Mouse (Mus musculus): ENCODE data around the gene Vps52.
A peak's percentile ranks its signal among the peaks of the same experiment; 100 is the strongest.
"Not testable (repeated sequence)": the region's sequence is repeated elsewhere in the genome, so short reads cannot be mapped to it uniquely, and the experiment has no call there.

Vps52 gene

GRCm38 (mm10) chr17:33943454-33943853 lies 12.2 kb upstream of the Vps52 start:
- no peak for DNase-seq

DNA sequence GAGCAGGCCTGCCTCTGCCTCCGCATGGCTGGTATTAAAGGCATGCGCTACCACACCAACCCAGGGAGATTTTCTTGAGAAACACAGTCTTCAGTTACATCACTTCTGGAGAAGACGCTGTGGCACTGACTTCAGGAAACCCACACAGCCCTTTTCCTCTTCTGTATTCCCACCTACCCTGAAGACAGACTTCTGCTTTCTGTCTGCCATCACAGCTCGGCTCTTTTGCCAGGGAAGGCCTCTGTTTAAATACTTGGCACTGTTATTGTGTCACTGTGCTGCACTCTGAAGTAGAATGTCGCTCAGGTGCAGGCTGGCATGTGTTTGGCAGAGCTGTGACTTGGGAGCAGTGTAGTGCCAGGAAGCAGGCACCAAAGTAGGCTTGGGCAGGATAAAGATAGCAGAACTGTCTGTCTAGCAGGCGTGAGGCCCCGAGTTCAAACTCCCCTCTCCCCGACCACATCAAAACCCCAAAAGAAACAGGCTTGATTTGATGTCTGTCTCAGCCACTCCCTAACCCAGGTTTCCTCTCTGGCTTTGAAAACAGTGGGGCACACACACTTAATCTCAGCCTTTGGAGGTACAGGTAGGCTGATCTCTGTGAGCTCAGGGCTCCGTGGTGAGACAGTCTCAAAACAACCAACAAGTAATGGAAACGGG lies 8.1 kb upstream of the Vps52 start:
- DNase-seq: no peak

DNA sequence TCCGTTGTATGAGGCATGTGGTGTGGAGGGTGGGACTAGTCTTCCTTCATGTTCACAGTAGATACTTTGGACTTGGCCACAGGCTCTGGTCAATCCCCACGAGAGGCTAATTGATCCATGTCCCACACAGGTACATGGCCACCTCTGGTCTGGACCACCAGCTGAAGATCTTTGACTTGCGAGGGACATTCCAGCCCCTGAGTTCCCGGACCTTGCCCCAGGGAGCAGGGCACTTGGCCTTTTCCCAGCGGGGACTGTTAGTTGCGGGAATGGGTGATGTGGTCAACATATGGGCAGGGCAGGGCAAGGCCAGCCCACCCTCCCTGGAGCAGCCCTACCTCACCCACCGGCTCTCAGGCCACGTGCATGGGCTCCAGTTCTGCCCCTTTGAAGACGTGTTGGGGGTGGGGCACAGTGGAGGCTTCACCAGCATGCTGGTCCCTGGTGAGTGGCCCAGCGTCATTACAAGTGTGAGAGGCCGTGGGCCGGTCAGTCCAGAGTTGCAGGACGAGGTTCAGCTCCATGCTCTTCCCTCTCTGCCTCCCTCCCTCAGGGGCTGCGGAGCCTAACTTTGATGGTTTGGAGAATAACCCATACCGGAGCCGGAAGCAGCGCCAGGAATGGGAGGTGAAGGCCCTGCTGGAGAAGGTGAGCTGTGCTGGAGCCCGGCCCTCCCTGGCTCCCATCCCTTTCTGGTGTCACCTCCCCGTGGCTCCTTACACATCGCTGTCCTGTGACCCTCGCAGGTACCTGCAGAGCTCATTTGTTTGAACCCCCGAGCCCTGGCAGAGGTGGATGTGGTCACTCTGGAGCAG lies 7.3 kb upstream of the Vps52 start:
- DNase-seq: no peak

- DNase-seq: no peak
Observed at GRCm38 (mm10) chr17:33948905-33949537, 6.6 kb upstream of the Vps52 start.

- DNase-seq: no peak
Observed at GRCm38 (mm10) chr17:33950131-33950625, 5.4 kb upstream of the Vps52 start.

DNA sequence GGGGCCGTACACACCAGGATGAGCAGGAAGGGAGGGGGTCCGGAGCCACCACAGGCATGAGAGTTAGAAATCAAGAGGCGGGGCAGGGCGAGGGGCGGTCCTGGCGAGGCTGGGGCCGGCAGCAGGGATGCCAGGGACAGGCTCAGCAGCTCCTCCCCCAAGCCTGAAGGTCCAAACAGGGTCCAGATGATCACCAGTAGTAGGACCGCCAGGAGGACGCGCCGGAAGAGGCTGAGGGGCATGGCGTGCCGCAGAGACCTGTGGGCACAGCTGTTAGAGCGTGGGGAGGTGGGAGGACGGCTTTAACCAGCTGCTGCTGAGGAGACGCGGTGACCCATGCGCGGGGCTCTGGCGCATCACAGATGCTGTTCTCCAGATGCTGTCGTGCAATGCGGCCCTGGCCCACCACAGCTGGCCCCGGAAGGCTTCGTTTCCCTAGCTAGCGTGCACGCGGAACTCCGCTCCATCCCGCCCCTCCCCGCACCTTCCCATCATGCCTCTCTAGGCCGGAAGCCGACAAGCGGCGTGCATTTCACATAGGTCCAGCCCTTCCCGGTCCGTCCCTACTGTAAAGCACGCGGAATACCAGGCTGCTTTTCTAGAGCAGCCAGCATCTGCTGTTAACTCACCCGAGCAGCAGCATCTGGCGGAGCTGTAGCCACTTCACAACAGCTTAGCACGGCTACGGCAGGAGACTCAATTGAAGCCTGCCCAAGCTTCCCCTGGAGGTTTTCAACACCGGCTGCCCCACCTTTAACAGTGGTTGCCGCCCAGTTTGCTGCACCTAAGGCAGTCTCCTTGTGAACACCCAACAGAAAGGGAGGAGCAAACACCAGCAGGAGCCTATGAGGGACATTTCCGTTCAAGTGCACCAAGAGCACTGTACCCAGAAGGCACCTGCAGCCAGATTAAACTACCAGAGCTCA lies 4.3 kb upstream of the Vps52 start, which contains the start of gene B3galt4:
Gene B3galt4, minus strand, starts transcription at position 468 of the 926 bp plus-strand sequence.
- peak; percentile 91 for DNase-seq

- DNase-seq: not testable (repeated sequence)
Observed at GRCm38 (mm10) chr17:33952015-33952414, 3.6 kb upstream of the Vps52 start.

DNA sequence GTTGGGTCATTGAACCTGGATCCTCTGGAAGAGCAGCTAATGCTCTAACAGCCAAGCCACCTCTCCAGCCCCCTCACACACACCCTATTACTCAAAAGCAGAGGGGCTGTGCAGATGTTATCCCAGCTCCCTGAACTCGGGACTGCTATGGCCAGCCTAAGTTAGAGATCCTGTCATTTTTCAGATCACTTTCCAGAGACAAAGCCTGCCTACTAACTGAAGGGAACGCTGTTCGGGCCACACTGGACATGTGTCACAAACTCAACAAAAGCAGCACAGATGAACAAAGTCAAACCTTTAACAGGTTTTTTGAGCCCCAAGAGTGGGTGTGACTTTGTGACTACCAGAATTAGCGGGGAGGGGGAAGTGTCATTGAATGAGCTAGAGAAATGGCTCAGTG lies 2.7 kb upstream of the Vps52 start:
- no peak for DNase-seq

DNA sequence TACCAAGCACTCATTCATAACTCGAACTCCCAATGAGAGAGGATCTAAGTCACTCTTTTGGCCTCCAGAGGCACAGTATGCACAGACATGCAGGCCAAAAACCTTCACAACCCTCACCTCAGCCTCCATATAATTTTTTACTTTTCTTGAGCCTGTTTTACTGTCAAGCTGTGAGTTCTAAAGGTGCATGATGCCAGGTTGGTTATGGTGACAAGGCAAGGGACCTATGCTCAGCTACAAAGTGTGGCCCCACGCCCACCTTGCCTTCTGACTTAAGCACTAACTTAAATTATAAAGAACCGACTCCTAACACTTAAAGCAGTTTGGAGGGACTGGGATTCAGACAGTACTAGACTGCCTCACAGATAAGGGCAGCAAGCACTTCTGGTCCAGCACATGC lies 2.3 kb upstream of the Vps52 start:
- DNase-seq: no peak

- DNase-seq: no peak
Observed at GRCm38 (mm10) chr17:33953961-33954565, 1.5 kb upstream of the Vps52 start.

- peak; percentile 53 for DNase-seq
Observed at GRCm38 (mm10) chr17:33954646-33955554, 712 bp upstream of the Vps52 start.

DNA sequence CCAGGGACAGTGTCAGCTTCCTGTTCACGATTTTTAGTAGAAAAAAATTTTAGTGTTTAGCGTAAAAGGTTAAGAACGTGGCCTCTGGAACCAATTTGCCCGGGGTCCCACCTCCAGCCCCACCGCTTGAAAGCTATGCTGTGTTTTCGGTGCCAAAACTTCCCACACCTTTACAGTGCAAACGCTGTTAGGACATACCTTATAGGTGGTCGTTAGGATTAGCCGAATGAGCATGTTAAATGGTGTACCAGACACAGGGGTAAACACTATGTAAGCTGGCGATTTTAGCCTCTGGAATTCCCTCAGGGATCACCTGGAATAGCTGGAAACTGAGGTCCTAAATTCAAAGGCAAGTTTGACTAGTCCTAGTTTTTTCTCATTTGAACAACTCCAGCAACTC lies 724 bp downstream of the Vps52 start:
- DNase-seq: no peak

DNA sequence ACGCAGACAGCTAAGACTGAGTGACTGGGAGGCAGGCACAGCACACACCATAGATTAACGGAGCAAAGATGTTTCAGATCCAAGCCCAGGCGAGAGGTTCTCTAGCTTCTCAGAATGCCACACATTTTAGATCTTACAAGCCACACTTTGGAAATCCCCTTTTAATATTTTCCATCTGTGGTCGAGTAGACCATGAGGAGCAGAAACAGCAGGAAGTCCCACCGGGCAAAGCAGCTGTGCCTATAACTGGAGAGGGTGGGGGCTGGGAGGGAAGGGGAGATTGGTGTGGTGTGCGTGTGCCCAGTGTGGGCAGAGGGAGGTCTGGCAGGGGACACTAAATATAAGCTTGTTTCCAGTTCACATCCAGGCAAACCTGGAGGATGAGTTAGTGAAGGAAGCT lies 1.9 kb downstream of the Vps52 start:
- no peak for DNase-seq

DNA sequence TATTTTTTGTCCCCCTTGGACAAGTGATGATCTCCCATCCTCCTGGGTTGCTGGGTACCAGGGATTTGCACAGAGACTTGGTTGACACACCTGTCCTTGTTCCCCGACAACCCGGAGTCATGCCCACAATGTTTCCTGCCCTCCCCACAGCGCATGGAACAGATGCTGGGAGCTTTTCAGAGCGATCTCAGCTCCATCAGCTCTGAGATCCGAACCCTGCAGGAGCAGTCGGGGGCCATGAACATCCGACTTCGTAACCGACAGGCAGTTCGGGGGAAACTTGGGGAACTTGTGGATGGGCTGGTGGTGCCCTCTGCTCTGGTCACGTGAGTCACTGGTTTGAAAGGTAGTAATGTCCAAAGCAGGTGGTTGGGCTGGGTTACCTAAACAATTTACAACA lies 2.8 kb downstream of the Vps52 start:
- no peak for DNase-seq

DNA sequence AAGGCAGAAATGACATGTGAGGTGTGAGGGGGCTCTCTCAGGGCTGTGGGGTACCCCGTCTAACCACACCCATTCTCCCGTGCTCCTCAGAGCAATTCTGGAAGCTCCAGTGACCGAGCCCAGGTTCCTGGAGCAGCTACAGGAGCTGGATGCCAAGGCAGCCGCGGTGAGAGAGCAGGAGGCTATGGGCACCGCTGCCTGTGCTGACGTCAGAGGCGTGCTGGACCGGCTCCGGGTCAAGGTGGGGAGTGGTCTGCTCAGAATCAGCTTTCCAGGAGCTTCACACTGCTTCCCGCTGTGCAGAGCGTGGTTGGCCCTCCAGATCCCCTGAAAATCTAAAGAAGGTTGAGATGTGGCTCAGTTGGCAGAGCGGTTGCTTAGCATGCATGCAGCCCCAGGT lies 3.5 kb downstream of the Vps52 start:
- no peak for DNase-seq

DNA sequence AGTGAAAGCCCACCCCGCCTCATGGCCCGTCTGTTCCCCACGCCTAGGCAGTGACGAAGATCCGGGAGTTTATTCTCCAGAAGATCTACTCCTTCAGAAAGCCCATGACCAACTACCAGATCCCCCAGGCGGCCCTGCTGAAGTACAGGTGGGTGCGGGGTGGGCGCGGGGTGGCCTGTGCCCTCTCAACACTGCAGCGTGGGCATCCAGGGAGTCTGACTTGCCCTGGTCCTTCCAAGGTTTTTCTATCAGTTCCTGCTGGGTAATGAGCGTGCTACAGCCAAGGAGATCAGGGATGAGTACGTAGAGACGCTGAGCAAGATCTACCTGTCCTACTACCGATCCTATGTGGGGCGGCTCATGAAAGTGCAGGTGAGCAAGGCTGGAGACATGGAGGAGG lies 4.3 kb downstream of the Vps52 start:
- no peak for DNase-seq

GRCm38 (mm10) chr17:33962876-33963275 lies 7.3 kb downstream of the Vps52 start:
- no peak for DNase-seq

DNA sequence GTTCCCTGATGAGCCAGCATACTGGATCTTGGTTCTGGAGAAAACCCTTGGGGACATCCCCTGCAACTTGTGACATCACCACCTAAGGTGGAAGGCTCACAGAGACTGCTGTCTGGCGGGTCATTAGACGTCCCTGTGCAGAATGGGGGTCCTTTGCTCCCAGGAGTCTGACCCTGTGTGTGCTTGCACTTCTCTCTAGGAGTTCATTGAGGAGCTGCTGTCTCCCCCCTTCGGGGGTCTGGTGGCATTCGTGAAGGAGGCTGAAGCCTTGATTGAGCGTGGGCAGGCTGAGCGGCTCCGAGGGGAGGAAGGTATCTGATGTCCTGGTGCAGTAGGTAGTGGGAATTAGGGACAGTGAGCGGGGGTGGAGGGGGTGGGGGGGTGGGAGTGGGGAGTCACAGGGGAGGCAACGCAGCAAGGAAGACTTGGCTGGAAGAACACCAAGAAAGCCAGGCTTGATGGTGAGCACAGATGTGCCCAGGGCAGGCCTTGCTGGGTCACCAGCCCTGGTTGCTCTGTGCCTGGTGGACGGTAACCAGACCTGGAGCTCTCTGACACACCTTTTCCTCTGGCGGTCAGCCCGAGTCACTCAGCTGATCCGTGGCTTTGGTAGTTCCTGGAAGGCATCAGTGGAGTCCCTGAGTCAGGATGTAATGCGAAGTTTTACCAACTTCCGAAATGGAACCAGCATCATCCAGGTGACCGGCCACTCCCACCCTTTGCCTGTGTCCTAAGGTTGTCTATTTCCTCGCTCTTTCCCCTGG lies 9.7 kb downstream of the Vps52 start:
- DNase-seq: no peak

DNA sequence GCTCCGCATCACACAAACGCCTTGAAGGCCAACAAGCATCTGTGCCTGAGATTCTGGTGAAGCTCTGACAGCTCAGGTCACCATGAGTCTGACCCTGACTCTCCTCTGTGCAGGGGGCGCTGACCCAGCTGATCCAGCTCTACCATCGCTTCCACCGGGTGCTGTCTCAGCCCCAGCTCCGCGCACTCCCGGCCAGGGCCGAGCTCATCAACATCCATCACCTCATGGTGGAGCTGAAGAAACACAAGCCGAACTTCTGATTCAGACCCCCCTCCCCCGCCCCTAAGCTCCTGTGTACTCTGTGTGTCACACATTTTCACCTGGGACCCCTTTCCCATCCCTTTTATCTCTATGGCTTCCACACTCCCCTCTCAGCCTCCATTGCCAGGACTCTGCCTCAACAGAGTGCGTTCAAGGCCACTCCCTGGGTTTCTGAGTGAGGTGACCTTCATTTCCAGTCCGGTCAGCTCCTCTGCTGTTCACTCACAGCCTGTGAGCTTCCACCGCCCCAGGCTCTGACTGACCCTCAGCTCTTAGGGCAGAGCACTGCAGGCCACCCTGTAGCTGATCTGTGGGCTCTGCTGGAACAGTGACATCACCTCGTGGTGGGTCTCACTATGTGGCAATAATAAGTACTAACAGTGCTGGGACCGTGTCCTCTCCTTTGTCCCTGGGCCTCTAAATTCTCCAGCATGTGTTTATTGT lies 10.4 kb downstream of the Vps52 start:
- DNase-seq: no peak

- DNase-seq: peak; percentile 83
Observed at GRCm38 (mm10) chr17:33968489-33968888, 12.9 kb downstream of the Vps52 start.
